Mouse (Mus musculus) embryonic facial prominence, embryonic 14.5 days (tissue): ENCODE data around the gene Mthfd1l. TPM values are rescaled to one million over a fixed set of nuclear protein-coding genes. Genes with fewer than 3 reads are reported as not detected.
"Not testable (repeated sequence)": the region's sequence is repeated elsewhere in the genome, so short reads cannot be mapped to it uniquely, and the experiment has no call there.

Experiments used
- ATAC-seq: fragments of 200-750 bp; cut with Nextera tagmentation; 2 replicates; pipeline ENCODE4 v1.8.0; 2017; ENCODE audit warnings: low read depth, moderate number of reproducible peaks, moderate TSS enrichment
- DNase-seq: peaks from one replicate; pipeline ENCODE4 v3.0.0-alpha.2; 2015; ENCODE audit warnings: low spot score
- H3K27ac ChIP-seq: fragments of 300-500 bp; sonication (generic); replicated peaks from 2 replicates; pipeline ENCODE4 v1.5.1; 2014; ENCODE audit warnings: low read depth, mild to moderate bottlenecking, low read length, moderate library complexity
- H3K27me3 ChIP-seq: fragments of 300-500 bp; sonication (generic); replicated peaks from 2 replicates; pipeline ENCODE4 v1.6.1; 2014; ENCODE audit warnings: low read length; ENCODE audit not compliant: control insufficient read depth, insufficient read depth
- H3K36me3 ChIP-seq: fragments of 300-500 bp; sonication (generic); 2 replicates; pipeline ENCODE4 v1.6.1; 2014; ENCODE audit warnings: low read length, mixed read lengths; ENCODE audit not compliant: control insufficient read depth, insufficient read depth
- H3K4me1 ChIP-seq: fragments of 300-500 bp; sonication (generic); 2 replicates; pipeline ENCODE4 v1.6.1; 2014; ENCODE audit warnings: antibody characterized with exemption, low read length; ENCODE audit not compliant: control insufficient read depth, insufficient read depth
- H3K4me2 ChIP-seq: fragments of 300-500 bp; sonication (generic); 2 replicates; pipeline ENCODE4 v1.6.1; 2014; ENCODE audit warnings: low read depth, mild to moderate bottlenecking, low read length, moderate library complexity, mixed read lengths
- H3K4me3 ChIP-seq: fragments of 300-500 bp; sonication (generic); 2 replicates; pipeline ENCODE4 v1.5.1; 2014; ENCODE audit warnings: low read depth, mild to moderate bottlenecking, low read length
- H3K9ac ChIP-seq: fragments of 300-500 bp; sonication (generic); 2 replicates; pipeline ENCODE4 v1.6.1; 2014; ENCODE audit warnings: low read depth, mild to moderate bottlenecking, low read length, moderate library complexity, mixed read lengths
- H3K9me3 ChIP-seq: fragments of 300-500 bp; sonication (generic); 2 replicates; pipeline ENCODE4 v1.6.1; 2016; ENCODE audit warnings: low read length; ENCODE audit not compliant: control insufficient read depth
- WGBS: fragments of 180-500 bp; shearing (Covaris S2); extraction: QIAGEN DNeasy Blood & Tissue Kit; methylation state at CpG from one replicate; pipeline ENCODE4 v1.1.7; 2014; 5-methylcytosine and 5-hydroxymethylcytosine counted together
- polyA plus RNA-seq: library from polyadenylated mRNA; unstranded; fragments of >200 nt; fragmentation: Nextera tagmentation; extraction: Ambion mirVana; gene quantifications from 2 replicates; pipeline ENCODE4 v1.2.1, GENCODE M21; 2014

Gene Mthfd1l
- polyA plus RNA-seq, 1 experiment from 2014 or later: 8.6 TPM

- H3K9me3 ChIP-seq: no peaks in the 10 kb centered on the region
- 90% methylated on average over 4 of the region's 4 CpGs for WGBS
- no peaks in the 10 kb centered on the region for H3K27me3 ChIP-seq
These were observed 228.2 kb downstream of the Mthfd1l start for GRCm38 (mm10) chr10:4201141-4201540.

DNA sequence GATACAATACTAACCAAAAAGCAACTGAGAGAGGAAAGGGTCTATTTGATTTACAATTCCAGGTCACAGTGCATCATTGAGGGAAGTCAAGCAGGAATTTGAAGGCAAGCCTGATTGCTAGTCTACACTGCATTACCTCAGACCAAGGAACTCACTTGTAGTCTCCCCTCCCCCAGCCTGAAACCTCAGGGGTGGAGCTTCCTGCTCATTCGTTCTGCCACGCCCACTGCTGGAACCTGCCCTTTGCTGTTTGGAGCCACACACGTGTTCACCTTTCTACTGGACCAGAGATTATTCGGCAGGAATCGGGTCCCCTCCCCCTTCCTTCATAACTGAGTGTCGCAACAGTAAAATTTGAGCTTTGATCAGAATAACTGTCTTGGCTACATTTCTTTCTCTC lies 230.7 kb downstream of the Mthfd1l start:
- H3K4me1 ChIP-seq, H3K4me2 ChIP-seq, H3K4me3 ChIP-seq, H3K27me3 ChIP-seq, H3K27ac ChIP-seq, H3K9ac ChIP-seq, DNase-seq, H3K36me3 ChIP-seq, ATAC-seq, H3K9me3 ChIP-seq: not testable (repeated sequence)
- WGBS: 51% methylated on average over 6 of the region's 6 CpGs

More at GRCm38 (mm10) chr10:4201141-4201540, 228.2 kb downstream of the Mthfd1l start:
- Histone ChIP-seq H3K27ac (no peak overlapping the region), H3K4me3 (no peak overlapping the region), H3K9ac (no peak overlapping the region), H3K36me3 (no peaks in the 10 kb centered on the region), H3K4me2 (no peak overlapping the region), H3K4me1 (no peaks in the 10 kb centered on the region)
- ATAC-seq (no peak), DNase-seq (no peak)

GRCm38 (mm10) chr10:4209040-4209439 lies 236.1 kb downstream of the Mthfd1l start:
- DNase-seq: no peak
- Histone ChIP-seq H3K27ac (no peak overlapping the region), H3K4me2 (no peak overlapping the region), H3K4me3 (no peak overlapping the region), H3K9ac (no peak overlapping the region), H3K27me3 (no peaks in the 10 kb centered on the region), H3K9me3 (peaks cover 6% of the 10 kb centered on the region; the same call in 1 of the 2 replicates), H3K36me3 (no peaks in the 10 kb centered on the region), H3K4me1 (0 out of 2 replicates have a peak, but pooled peaks cover 12% of the 10 kb centered on the region)
- 73% methylated on average over 15 of the region's 15 CpGs for WGBS
- ATAC-seq: no peak

DNA sequence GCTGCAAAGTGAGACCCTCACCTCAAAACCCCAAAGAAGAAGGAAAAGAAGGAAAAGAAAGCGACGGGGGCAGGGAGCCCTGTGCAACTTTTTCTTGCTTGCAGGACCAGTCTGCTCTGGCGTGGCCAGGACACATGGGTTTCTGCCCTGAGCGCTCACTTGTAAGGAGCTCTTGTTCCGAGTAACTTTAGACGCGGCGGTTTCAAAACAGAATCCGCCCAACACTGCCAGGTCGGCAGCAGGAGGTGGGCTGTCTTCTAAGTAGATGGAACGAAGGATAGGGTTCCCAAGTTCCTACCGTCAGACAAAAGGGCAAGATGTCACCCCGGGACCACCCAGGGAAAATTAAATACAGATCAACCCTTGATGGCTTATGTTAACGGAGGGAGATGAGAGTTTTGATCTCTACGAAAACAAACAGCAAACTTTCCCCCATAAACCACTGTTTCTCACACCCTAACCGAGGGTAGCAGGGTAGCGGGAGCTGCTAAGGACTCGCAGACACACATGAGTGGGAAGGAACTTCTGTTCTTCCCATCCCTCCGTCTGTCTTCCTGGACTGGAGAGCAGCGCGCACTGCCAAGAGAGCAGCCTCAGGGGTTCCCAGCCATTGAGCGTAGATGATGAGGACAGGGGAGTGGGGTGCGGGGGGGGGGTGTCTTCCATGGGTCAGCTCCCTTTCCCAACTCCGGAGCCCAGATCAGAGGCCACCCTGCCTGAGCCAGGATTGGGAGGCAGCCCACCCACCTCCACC lies 237.6 kb downstream of the Mthfd1l start:
- peaks cover 6% of the 10 kb centered on the region; the same call in 1 of the 2 replicates for H3K9me3 ChIP-seq
- H3K36me3 ChIP-seq: no peaks in the 10 kb centered on the region
- peak overlapping the region; percentile 52; the same call in 1 of the 2 replicates for H3K9ac ChIP-seq
- ATAC-seq: peak; percentile 79; the same call in 1 of the 2 replicates
- WGBS: 5% methylated on average over 23 of the region's 24 CpGs
- H3K4me3 ChIP-seq: peak overlapping the region; percentile 29
- no peak overlapping the region for H3K27ac ChIP-seq
- H3K4me2 ChIP-seq: peak overlapping the region; percentile 61
- H3K4me1 ChIP-seq: 0 out of 2 replicates have a peak, but pooled peaks cover 12% of the 10 kb centered on the region
- no peaks in the 10 kb centered on the region for H3K27me3 ChIP-seq
- peak; percentile 83 for DNase-seq

GRCm38 (mm10) chr10:4211067-4211447 lies 238.1 kb downstream of the Mthfd1l start:
- Histone ChIP-seq H3K9me3 (peaks cover 6% of the 10 kb centered on the region; the same call in 1 of the 2 replicates), H3K9ac (peak overlapping the region; percentile 52; the same call in 1 of the 2 replicates), H3K27ac (no peak overlapping the region), H3K4me2 (peak overlapping the region; percentile 61), H3K4me1 (0 out of 2 replicates have a peak, but pooled peaks cover 12% of the 10 kb centered on the region), H3K27me3 (no peaks in the 10 kb centered on the region), H3K36me3 (no peaks in the 10 kb centered on the region), H3K4me3 (no peak overlapping the region)
- ATAC-seq (no peak), DNase-seq (no peak)
- 52% methylated on average over 4 of the region's 4 CpGs for WGBS

Other genes with a start within 250 kb of the Mthfd1l start
- 16.0 and 17.5 TPM in 2 replicates for gene Plekhg1, start 232.8 kb upstream of the Mthfd1l start, polyA plus RNA-seq